Mouse (Mus musculus) activated CD4-positive, CD25-positive, alpha-beta regulatory T cell, adult 4 months (primary cell): ENCODE results near the gene Gm47841. TPM values are rescaled to one million over a fixed set of nuclear protein-coding genes. Genes with fewer than 3 reads are reported as not detected.

Experiments used
- ATAC-seq: one replicate; pipeline ENCODE4 v1.8.0; 2017
- polyA plus RNA-seq, 2 experiments: library from polyadenylated mRNA; unstranded; fragments of 100-300 nt; shearing (Covaris generic); gene quantifications; one replicate each; pipeline ENCODE4 v1.2.1; 2017

Gene Gm47841
- polyA plus RNA-seq, 2 experiments from 2014 or later = not detected

- ATAC-seq = no peak
Measured at GRCm38 (mm10) chr15:101072736-101073135, 25.5 kb upstream of the Gm47841 start.

DNA sequence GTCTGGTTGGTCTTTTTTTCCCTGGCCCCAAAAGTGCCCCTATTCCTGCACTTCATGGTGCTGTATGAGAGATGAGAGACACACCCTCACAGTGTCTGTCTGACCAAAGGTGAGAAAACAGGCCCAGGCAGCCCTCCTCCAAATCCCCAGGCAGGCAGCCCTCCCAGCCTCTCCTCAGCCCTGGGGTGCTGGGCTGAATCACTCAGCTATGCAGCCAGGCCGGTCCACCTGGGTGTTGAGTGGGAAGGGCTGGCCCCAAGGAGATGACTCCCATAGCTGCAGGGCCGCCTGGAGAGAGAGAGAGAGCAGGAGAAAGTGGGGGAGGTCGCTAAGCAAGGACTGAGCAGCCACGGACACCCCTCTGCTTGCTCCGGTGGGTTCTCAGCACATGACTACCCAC is 23.6 kb upstream of the Gm47841 start:
- ATAC-seq = no peak

- ATAC-seq = no peak
Measured at GRCm38 (mm10) chr15:101069641-101070190, 22.5 kb upstream of the Gm47841 start.

- ATAC-seq = no peak
Measured at GRCm38 (mm10) chr15:101068671-101069070, 21.5 kb upstream of the Gm47841 start.

DNA sequence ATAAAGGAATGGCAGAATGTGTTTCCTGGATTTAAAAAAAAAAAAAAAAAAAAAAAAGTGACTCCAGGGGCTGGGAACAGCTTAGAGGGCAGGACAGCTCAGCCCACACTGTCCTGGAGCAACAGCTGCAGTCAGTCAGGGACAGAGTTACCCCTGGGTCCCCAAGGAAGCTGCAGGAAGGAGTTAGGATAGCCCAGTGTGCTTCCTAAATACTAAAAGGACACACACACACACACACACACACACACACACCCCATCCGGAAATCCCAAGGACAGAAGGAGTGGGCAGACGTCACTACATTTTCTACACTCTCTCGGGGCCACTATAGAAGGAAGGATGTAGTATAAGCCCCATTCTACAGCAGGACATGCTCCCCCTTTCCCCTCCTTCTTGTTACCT is 20.8 kb upstream of the Gm47841 start:
- ATAC-seq = no peak

DNA sequence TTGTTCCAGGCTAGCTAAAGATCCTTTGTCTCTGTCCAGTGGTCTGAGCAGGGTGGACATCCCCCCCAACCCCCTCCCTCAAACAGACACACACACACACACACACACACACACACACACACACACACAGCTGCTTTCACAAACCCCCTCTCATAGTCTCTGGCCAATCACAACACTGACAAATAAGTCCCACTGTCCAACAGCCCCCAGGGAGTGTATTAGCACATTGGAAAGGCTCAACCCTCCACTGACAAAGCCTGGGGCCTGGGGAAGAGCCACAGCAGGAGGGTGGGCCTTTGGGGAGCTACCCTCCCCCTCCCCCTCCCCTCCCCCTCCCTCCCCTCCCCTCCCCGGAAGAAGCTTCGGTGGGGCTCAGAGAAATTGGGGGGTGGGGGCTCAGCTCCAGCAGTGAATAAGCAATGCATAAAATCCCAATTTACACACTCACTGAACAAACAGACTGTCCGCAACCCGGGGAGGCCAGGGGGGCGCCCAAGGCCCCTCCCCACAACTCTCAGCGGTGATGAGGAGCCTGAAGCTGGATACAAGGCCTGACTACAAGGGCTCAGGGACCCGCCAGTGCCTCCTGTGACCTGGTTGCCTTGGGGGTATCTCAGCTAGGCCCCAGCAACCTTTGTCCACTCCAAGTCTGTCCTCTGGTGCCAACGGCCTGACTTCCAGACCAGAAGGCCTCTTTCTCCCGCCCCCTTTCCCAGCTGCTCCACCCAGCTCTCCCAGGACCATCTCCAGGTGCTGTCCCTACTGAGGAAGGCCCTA is 19.9 kb upstream of the Gm47841 start:
- ATAC-seq = no peak

- ATAC-seq = no peak
Measured at GRCm38 (mm10) chr15:101066364-101066847, 19.2 kb upstream of the Gm47841 start.

DNA sequence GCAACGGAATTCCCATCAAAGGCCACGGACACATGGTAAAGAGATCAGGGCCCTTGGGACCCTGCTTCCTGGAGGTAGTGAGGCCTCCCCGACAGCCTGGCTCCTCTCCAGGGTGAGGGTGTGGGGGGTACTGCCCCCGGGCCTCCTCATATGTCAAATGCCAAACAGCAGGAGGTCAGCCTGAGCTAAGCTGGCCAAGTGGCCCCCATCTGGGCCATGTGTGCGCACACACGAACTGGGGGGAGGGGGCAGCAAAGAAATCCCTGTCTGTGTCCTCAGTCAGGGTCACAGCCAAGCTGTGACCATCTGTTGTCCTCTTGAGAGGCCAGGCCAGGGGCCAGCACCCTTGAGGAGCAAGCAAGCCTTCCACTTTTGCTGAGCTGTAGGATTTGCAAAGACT is 17.9 kb upstream of the Gm47841 start:
- no peak for ATAC-seq

DNA sequence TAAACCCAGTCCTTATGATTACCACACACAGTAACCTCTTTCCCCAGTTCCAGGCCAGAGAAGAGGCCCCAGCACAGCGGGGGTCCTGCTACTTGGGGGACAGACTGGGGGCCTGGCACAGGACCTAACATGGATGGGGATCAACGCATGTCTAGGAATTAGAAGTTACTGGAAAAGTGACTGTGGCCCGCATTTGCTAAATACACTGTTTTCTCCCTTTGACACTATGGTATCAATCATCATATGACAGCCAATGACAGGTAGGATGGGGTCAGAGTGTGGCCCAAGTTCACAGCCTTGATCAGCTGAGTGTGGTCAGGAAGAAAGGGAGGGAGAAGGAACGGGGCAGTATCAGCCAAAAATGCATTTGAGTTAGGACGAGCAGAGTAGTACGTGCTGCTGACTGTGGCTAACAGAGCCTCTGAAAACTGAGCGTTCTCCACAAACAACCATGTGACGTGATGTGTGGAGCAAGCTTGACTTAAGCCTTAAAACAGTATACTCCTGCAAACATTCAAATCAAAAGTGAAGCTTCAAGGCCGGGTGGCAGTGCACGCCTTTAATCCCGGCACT is 13.2 kb upstream of the Gm47841 start:
- ATAC-seq = no peak

GRCm38 (mm10) chr15:101059570-101060279 is 12.5 kb upstream of the Gm47841 start:
- ATAC-seq = no peak

DNA sequence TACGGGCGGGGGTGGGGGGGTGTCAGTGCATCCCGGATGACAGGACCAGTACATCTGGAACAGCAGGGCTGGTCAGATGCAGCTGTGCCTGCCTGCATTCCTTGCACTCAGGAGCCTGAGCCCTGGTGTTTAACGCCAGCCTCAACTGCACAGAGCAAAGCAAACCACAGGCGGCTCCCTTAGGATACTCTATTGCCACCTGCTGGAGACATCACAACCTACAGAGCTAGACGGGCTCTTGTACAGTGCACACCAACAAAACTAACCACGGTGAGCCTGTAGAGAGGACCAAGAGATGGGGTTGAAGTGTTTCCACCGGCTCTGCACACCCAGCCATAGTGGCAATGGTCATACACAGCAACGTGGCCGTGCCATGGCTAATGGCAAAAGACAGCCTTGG is 9.0 kb upstream of the Gm47841 start:
- ATAC-seq = no peak

GRCm38 (mm10) chr15:101054541-101054940 is 7.3 kb upstream of the Gm47841 start:
- no peak for ATAC-seq

GRCm38 (mm10) chr15:101053832-101054459 is 6.7 kb upstream of the Gm47841 start:
- no peak for ATAC-seq

- ATAC-seq = no peak
Measured at GRCm38 (mm10) chr15:101052560-101053501, 5.6 kb upstream of the Gm47841 start.

- ATAC-seq = no peak
Measured at GRCm38 (mm10) chr15:101051869-101052268, 4.7 kb upstream of the Gm47841 start.

GRCm38 (mm10) chr15:101048338-101048896 is 1.2 kb upstream of the Gm47841 start:
- ATAC-seq = no peak

DNA sequence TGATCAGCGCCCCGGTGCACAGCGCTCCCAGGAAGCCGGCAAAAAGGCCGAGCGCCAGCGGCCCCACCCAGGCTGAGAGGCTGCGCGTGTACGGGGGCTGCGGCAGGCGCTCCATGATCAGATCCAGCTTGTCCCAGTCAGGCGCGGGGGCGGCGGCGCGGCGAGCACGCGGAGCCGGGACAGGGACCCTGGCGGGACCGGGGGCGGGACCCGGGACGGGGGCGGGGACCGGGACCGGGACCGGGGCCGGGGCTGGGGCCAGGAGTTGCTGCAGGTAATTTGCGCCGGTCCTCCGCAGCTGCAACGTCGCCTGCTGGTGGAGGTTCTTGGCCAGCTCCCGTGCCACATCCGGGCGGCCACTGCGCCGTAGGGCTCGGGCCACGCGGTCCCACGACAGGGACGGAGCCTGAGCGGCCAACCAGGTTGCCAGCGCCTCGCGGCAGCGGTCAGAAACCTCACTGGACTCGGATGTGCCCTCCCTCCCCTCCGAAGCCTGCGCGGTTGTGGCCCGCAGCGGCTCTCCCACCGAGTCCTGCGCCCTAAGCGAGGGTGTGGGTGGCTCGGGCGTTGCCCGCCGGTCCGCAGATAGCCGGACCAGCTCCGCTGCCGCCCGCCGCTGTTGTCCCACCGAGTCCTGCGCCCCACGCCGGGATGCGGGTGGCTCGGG is 537 bp downstream of the Gm47841 start:
- ATAC-seq = no peak

DNA sequence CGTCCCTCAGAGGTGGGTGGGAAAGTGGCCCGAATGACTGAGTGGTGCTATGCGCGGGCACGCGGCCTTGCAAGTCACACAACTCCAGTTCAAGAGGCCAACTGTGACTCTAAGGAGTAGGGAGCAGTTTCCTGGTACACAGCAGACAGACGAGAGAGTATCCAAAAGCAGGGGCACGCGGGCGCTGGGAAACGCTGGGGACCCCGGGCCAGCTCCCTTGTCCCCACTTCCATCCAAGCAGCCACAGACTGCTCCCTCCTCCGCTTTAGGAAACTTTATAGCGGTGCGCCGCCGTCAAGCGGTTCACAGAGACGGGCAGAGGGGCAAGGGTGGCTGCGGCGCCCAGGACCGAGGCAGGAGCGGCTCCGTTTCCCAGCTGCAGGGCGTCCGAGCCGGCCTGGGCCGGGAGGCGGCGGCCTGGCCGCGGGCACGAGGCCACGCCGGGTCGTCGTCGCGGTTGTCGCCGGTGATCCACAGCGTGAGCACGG is 1.1 kb downstream of the Gm47841 start:
- ATAC-seq = no peak

DNA sequence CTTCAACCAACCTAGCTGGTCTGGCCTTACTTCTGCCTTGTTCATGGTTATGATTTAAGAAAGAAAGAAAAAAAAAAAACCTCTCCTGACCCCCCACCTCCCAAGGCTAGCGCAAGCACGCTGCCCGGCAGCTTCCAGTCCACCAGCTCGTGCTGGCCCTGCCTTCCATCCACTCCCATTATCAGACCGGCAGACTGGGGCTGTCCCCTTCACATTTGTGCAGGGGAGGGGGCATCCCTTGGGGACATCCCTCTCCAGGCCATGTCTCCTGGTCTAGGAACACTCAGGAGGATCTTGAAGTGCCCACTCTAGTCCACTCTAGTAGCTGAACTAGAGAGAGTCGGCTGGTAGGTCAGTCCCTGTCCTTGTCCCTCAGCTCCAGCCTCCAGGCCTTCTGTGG is 2.7 kb downstream of the Gm47841 start:
- no peak for ATAC-seq

GRCm38 (mm10) chr15:101042613-101043012 is 4.6 kb downstream of the Gm47841 start:
- ATAC-seq = no peak

GRCm38 (mm10) chr15:101041966-101042365 is 5.2 kb downstream of the Gm47841 start:
- no peak for ATAC-seq
